Mouse (Mus musculus) urinary bladder, postnatal 10 days (tissue): ENCODE results near the gene Serpinb12.
"Not testable (repeated sequence)": the region's sequence is repeated elsewhere in the genome, so short reads cannot be mapped to it uniquely, and the experiment has no call there.

Source experiments
- DNase-seq: peaks from one replicate; pipeline ENCODE4 v3.0.0; 2022; ENCODE audit warnings: low spot score

The Serpinb12 gene

DNA sequence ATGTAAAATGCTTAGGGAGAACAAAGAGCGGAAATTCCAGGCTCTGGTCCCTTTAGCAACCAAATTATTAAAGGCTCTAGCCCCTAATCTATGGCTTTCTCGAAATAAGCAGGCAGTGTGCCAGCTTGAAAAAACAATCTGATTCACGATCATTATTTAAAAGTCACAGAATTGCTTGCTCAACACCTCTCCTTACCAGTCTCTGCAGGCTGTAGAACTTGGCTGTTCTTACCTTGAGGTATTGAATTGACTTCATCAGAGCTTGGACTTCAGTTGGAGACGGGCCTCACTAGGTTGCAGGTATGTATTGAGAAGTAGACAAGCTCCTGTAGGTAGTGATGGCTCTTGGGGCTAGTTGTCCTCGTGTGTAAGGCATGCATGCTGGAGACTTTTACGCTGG, at the start of gene Serpinb12:
Gene Serpinb12, plus strand, starts transcription at position 185 of the 400 bp plus-strand sequence.
- DNase-seq: no peak

DNA sequence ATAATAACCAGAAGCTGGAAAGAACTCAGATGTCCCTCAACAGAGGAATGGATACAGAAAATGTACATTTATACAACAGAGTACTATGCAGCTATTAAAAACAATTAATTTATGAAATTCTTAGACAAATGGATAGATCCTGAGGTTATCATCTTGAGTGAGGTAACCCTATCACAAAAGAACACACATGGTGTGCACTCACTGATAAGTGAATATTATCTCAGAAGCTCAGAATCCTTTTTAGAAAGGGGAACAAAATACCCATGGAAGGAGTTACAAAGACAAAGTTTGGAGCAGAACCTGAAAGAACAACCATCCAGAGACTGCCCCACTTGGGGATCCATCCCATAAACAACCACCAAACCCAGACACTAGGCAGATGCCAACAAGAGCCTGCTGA, 39.1 kb upstream of the Serpinb12 start:
- not testable (repeated sequence) for DNase-seq

DNA sequence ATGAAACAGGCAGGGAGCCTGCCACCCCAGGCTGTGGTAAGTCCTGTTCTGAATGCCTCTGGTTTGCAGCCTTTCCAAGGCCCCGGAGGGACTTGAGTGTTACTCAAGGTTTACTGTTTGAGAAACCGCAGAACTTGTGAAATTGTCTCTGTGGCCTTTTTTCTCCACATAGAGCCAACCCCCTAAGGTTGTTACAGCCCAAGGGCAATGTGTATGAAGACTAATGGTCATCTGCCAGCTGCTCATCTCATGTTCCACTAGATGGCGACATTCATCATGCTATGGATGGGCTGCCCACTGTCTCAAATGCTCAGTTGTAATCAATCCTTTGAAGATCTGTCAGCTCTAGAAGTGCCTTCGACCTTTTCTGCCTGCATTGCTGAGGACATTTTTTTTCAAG, 32.8 kb upstream of the Serpinb12 start:
- no peak for DNase-seq

DNA sequence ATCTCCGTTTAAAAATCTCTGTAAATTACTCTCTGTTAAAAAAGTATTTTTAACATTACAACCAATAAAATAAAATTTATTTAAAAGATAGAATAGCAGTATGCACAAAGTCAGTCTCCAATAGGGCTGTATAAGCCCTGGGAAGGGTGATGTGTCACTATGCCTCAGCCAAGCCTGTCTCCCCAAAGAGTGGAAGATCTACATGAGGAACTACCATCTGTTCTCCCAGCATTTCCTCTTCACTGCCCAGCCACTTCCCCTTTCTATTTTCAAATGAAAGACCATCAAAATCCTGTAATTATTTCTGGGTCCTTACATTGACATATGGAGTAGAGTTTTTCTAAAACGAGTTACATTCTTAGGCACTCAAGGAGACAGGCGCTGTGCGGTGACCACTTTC, 2.3 kb upstream of the Serpinb12 start:
- DNase-seq: no peak

DNA sequence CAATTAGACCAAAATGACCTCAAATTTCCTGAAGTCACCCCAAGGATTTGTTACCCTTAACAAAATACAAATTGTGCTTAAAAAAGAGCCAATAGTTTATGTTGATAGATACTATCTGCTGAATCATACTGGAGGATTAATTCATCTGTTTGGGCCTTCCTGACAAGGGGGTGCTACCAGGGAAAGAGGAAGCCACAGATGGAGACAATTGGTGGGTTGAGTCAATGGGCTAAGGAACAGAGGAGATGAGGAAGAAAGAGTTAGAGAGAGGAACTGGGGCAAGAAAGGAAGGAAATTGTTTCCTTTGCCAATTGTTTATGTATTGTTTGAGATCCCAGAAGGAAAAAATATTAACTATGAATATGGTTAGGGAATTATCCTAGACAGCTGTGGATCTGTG, 591 bp upstream of the Serpinb12 start:
- no peak for DNase-seq

DNA sequence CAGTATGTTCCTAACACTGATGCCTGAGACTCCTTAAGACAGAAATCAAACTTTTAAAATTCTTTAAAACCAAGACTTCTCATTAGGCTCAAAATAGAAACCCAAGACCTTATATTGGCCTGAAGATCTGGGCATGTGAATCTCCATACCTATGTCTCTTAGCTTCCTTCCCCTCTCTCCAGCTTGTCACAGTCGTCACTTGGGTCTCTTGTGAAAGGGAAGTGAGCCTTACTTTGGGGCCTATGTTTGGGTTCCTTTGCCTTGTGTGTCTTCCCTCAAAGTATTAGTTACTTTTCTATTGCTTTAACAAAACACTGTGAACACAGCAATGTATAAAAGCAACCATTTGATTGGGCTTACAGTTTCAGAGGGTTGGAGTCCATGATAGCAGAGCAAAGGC, 13.0 kb downstream of the Serpinb12 start:
- no peak for DNase-seq

DNA sequence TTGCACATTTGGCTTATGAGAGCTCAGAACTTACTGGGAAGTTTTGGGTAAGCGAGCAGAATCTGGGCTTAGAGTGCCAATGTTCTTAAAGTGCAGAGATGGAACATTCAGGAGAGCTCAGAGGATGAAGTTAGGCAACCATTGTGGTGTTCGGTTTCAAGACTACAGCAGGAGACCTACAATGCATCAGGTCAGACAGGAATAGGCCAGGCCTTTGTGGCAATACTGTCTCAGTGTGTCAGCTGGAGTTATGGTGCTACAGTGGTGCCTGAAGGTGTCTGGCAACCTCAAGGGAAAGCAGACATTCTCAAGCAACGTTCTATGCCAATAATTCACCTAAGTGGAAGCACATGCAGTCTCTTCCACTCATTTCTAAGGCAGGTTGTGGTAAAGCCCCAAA, 25.7 kb downstream of the Serpinb12 start:
- no peak for DNase-seq

DNA sequence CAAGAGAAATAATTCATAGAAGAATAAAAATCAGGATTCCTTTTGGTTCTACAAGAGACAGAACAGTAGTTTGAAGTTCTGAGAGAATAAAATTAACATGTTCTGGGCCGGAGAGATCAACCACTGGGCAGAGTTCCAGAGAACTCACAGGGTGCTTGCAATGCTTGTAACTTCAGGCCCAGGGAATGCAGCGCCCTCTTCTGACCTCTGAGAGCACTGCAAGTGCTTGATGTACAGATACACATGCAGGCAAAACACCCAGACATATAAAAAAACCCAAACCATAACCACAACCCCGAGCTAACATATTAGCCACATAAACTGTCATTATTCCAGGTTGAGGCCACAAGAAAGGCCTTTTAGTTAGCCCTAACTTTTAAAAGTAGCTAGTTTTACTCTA, 26.8 kb downstream of the Serpinb12 start:
- DNase-seq: no peak

DNA sequence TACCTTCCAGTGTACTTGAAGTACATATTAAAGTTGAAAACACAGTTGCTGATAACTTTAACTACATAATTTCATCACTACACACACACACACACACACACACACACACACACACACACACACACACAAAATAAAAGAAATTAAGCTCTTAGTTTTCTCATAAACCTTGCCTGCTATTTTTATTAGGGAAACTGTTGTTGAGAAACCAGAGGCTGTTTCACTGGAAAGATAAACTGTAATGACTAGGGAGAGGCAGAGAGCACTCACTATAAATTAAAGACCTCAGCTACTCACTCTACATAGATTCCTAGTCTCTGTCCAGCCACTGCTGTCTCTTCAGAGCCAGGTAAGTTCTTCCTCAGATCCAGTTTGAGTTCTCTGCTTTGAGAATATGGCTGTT, 46.4 kb downstream of the Serpinb12 start, which contains the start of gene Serpinb13:
Gene Serpinb13, plus strand, starts transcription at position 301 of the 400 bp plus-strand sequence.
- DNase-seq: no peak

DNA sequence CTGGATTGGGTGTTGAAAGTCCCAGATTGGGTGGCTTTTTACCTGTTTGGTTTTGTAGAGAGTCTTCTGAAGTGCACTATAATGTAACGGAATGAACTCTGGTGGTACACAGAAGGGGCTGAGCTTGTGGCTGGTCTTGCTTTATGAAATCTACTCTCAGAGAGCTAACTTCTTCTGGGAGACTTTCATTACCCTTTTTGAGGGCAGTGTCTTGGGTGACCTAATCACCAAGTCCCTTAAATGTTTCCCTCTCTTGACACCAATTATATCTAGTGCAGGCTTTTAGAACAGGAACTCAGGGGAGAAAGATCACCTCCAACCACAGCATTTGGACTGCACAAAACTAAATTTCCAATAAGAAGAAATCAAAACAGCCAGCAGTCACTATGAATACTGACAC, 48.8 kb downstream of the Serpinb12 start:
- no peak for DNase-seq

DNA sequence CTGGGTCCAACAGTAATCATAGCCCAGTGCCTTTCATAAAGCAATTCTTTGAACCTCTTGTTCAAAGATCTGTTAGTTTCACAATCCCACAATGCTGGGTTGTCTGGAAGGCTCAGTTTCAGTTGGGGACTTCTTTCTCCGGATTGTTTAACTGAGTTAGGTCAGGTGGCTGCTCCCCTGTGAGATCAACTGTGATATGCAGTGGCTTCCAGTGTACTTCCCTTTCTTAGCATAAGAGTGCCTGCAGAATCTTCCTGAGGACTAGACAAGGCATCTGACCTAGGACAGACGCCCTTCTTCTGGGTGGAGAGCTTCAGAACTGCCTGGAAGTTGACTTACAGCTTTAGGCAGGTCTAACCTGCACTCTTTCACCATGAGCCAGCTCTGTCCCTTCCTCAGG, 49.6 kb downstream of the Serpinb12 start:
- no peak for DNase-seq

DNA sequence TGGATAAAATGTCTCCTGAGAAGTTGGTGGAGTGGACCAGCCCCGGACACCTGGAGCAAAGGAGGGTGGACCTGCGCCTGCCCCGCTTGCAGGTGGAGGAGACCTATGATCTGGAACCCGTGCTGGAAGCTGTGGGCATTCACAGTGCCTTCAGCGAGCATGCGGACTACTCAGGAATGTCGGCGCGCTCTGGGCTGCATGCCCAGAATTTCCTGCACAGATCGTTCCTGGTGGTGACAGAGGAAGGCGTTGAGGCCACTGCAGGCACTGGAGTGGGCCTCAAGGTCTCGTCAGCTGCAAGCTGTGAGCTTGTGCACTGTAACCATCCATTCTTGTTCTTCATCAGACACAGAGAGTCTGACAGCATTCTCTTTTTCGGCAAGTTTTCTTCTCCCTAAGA, 66.2 kb downstream of the Serpinb12 start:
- DNase-seq: no peak

DNA sequence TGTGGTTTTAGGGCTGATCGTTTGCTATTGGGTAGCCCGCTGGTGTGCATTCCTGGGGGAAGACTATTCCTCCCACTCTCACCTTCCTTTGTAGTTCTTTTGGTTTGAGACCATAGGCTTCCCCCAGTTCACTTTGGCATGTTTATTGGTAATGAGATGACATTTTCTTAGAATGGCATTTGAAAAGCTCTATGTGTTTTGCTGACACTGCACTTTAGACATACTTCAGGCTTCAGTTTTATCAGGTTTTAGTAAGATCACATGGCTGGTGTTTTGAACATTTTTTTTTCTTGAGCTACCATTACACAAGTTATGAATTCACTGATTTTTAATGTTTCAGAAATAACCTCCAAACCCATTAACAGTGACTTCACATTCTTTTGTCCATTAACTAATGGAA, 67.5 kb downstream of the Serpinb12 start:
- DNase-seq: no peak

DNA sequence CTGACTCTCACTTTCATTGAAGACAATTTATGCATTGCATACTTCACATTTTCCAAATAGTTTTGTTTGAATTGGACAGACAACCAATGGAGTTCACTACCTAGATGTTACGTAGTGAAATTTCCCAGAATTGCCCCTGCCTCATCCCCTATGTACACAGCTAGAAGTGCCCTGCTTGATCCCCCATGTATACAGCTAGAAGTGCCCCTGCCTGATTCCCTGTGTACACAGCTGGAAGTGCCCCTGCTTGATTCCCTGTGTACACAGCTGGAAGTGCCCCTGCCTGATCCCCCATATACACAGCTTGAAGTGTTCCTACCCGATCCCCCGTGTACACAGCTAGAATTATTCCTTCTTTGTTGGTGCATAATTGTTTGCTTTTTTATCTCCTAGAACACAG, 72.1 kb downstream of the Serpinb12 start:
- DNase-seq: no peak
